Mouse (Mus musculus) neutrophil, adult 65 days (primary cell): Measurements from ENCODE around the gene Olfr1311. TPM values are rescaled to one million over a fixed set of nuclear protein-coding genes. Genes with fewer than 3 reads are reported as not detected.

ENCODE experiments used
- total RNA-seq: library from RNA; stranded (reverse); gene quantifications from 2 replicates; pipeline ENCODE4 v1.2.4, GENCODE M21; 2023

Gene Olfr1311
- not detected in 2 replicates for total RNA-seq

GRCm38 (mm10) chr2:112024312-112024711 is at the start of gene Olfr1311:
Gene Olfr1311, minus strand, starts transcription at chr2:112024412.

GRCm38 (mm10) chr2:112050138-112050537 is 25.9 kb upstream of the Olfr1311 start, which contains the start of gene Olfr1312:
Gene Olfr1312, minus strand, starts transcription at chr2:112050238.

GRCm38 (mm10) chr2:112012608-112013007 is 11.6 kb downstream of the Olfr1311 start, which contains the start of gene Olfr1310:
Gene Olfr1310, minus strand, starts transcription at chr2:112012708.

GRCm38 (mm10) chr2:111990181-111990580 is 34.0 kb downstream of the Olfr1311 start, which contains the start of gene Olfr1309:
Gene Olfr1309, minus strand, starts transcription at chr2:111990281.

Other genes with a start within 250 kb of the Olfr1311 start
- gene Olfr1302, start 247.0 kb downstream of the Olfr1311 start, total RNA-seq = not detected in 2 replicates
- gene Olfr1303, start 204.1 kb downstream of the Olfr1311 start, total RNA-seq = not detected in 2 replicates
- gene Olfr1305, start 147.3 kb downstream of the Olfr1311 start, total RNA-seq = not detected in 2 replicates
- not detected in 2 replicates for gene Olfr1306, start 108.1 kb downstream of the Olfr1311 start, total RNA-seq
- 0.06 and 0.09 TPM in 2 replicates for gene Olfr1307, start 75.0 kb downstream of the Olfr1311 start, total RNA-seq
- not detected in 2 replicates for gene Olfr1308, start 59.5 kb downstream of the Olfr1311 start, total RNA-seq
- gene Olfr1309, start 34.1 kb downstream of the Olfr1311 start, total RNA-seq = not detected in 2 replicates
- gene Olfr1310, start 11.7 kb downstream of the Olfr1311 start, total RNA-seq = not detected in 2 replicates
- gene Olfr1312, start 25.8 kb upstream of the Olfr1311 start, total RNA-seq = not detected in 2 replicates
- gene Olfr1313, start 53.4 kb upstream of the Olfr1311 start, total RNA-seq = not detected in 2 replicates
- not detected in 2 replicates for gene Olfr1314, start 72.4 kb upstream of the Olfr1311 start, total RNA-seq
- gene Olfr1315-ps1, start 91.0 kb upstream of the Olfr1311 start, total RNA-seq = not detected in 2 replicates
- gene Olfr1316, start 110.6 kb upstream of the Olfr1311 start, total RNA-seq = not detected in 2 replicates
- not detected in 2 replicates for gene Olfr1317, start 115.9 kb upstream of the Olfr1311 start, total RNA-seq
- not detected in 2 replicates for gene Olfr1318, start 129.8 kb upstream of the Olfr1311 start, total RNA-seq
- gene Lpcat4, start 215.1 kb upstream of the Olfr1311 start, total RNA-seq = 87.0 and 113 TPM in 2 replicates
- not detected in 2 replicates for gene Nutm1, start 234.9 kb upstream of the Olfr1311 start, total RNA-seq
- gene Nop10, start 237.5 kb upstream of the Olfr1311 start, total RNA-seq = 13.9 and 14.8 TPM in 2 replicates
- 187 and 220 TPM in 2 replicates for gene Slc12a6, start 241.4 kb upstream of the Olfr1311 start, total RNA-seq
- not detected in 2 replicates for gene Gm21985, start 241.9 kb upstream of the Olfr1311 start, total RNA-seq